Mouse (Mus musculus): ENCODE results near the gene Dbndd2. TPM values are rescaled to one million over a fixed set of nuclear protein-coding genes. Genes with fewer than 3 reads are reported as not detected.

Gene Dbndd2
- 1 to 10 TPM; 1.5 to 7.5 (median 7.1) TPM for polyA plus RNA-seq (2017; shearing (Covaris generic))

GRCm38 (mm10) chr2:164485681-164486257 is at the start of gene Dbndd2:
Dbndd2 (plus strand) TSS chr2:164486106.
- ATAC-seq, result peak; percentile 14

GRCm38 (mm10) chr2:164436215-164436913 is 49.5 kb upstream of the Dbndd2 start:
- ATAC-seq, result no peak

GRCm38 (mm10) chr2:164436961-164437360 is 48.9 kb upstream of the Dbndd2 start:
- ATAC-seq, result no peak

- no peak for ATAC-seq
Measured at GRCm38 (mm10) chr2:164437710-164438109, 48.2 kb upstream of the Dbndd2 start.

- no peak for ATAC-seq
Measured at GRCm38 (mm10) chr2:164438257-164438656, 47.6 kb upstream of the Dbndd2 start.

GRCm38 (mm10) chr2:164439001-164439421 is 46.9 kb upstream of the Dbndd2 start:
- ATAC-seq, result no peak

GRCm38 (mm10) chr2:164440314-164440713 is 45.6 kb upstream of the Dbndd2 start:
- no peak for ATAC-seq

- ATAC-seq, result peak; percentile 83
Measured at GRCm38 (mm10) chr2:164441155-164441554, 44.8 kb upstream of the Dbndd2 start.

- ATAC-seq, result no peak
Measured at GRCm38 (mm10) chr2:164441731-164442130, 44.2 kb upstream of the Dbndd2 start.

- no peak for ATAC-seq
Measured at GRCm38 (mm10) chr2:164442315-164443050, 43.4 kb upstream of the Dbndd2 start.

GRCm38 (mm10) chr2:164443051-164443437 is 42.9 kb upstream of the Dbndd2 start:
- peak; percentile 59 for ATAC-seq

- ATAC-seq, result no peak
Measured at GRCm38 (mm10) chr2:164443460-164444000, 42.4 kb upstream of the Dbndd2 start, which contains the start of gene Sdc4. Sdc4 (minus strand) TSS chr2:164443887.

- no peak for ATAC-seq
Measured at GRCm38 (mm10) chr2:164444701-164445100, 41.2 kb upstream of the Dbndd2 start.

- ATAC-seq, result no peak
Measured at GRCm38 (mm10) chr2:164445399-164446085, 40.4 kb upstream of the Dbndd2 start.

- no peak for ATAC-seq
Measured at GRCm38 (mm10) chr2:164446086-164446469, 39.8 kb upstream of the Dbndd2 start.

- no peak for ATAC-seq
Measured at GRCm38 (mm10) chr2:164448140-164448539, 37.8 kb upstream of the Dbndd2 start.

GRCm38 (mm10) chr2:164448921-164449320 is 37.0 kb upstream of the Dbndd2 start:
- ATAC-seq, result no peak

- no peak for ATAC-seq
Measured at GRCm38 (mm10) chr2:164449341-164450042, 36.4 kb upstream of the Dbndd2 start.

GRCm38 (mm10) chr2:164452000-164452676 is 33.8 kb upstream of the Dbndd2 start:
- no peak for ATAC-seq

- ATAC-seq, result no peak
Measured at GRCm38 (mm10) chr2:164453047-164453757, 32.7 kb upstream of the Dbndd2 start.
